Mouse (Mus musculus) liver, embryonic 14.5 days (tissue): ENCODE data around the gene Fabp1.

Experiments
- CTCF ChIP-seq: IDR thresholded peaks from 2 replicates; pipeline ENCODE4 v1.5.1; 2016; ENCODE audit warnings: antibody characterized with exemption, low read depth, control low read depth
- EP300 ChIP-seq: IDR thresholded peaks from 2 replicates; pipeline ENCODE4 v1.6.1; 2016; ENCODE audit warnings: antibody characterized with exemption, low read depth

- TF ChIP-seq EP300 (no peak), CTCF (peak; percentile 49)
Observed at GRCm38 (mm10) chr6:71166551-71167169, 33.0 kb upstream of the Fabp1 start.
